17 mouse cellular contexts compared by ENCODE assay signal in the genomic region with DNA sequence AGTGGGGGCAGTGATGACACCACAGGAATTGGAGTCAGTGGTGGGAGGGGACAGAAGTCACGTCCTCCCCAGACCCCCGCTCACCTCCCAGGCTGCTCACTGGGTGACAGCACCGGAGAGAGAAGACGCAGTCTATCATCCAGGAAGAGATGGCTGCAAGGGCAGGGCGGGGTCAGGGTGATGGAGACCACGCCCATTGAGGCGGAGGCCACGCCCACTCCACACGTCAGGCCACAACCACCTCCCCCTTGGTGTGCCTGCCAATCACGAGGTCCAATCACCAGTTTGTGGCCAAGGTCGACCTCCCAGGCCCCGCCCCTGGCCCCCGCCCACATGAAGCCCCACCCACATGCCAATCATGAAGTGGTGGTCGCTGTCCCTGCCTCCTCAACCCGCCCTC. TPM values are rescaled to one million over a fixed set of nuclear protein-coding genes. Genes with fewer than 3 reads are reported as not detected.
DNase-seq lines count a peak whose midpoint lies in the region; ATAC-seq and TF ChIP-seq lines count a peak whose summit lies in the region.
"Had no signal": no experiment of that assay in that cellular context is flagged by ENCODE, and none has a peak within 500 bp of the region (broad histone marks: within the 10 kb centered on the region; RNA-seq: fewer than 3 reads in every experiment).

No protein-coding gene starts in this region.

- H3K9ac ChIP-seq in ES-Bruce4 (ENCODE audit: low read depth, poor library complexity, severe bottlenecking): peak overlapping the region; percentile 21; the same call in 1 of the 2 replicates
- H3K9ac ChIP-seq: heart, embryonic 12.5 days; limb, embryonic 12.5 days; lung, embryonic 14.5 days had no signal

- no peak for TF ChIP-seq CTCF in ES-Bruce4 (IDR thresholded peaks at IDR 0.05; ENCODE audit: low read depth, low read length)

- peak overlapping the region; percentile 77 for H3K4me3 ChIP-seq in megakaryocyte, embryonic 14.5 days (replicated peaks)
- peak overlapping the region; percentile 81 for H3K4me3 ChIP-seq in ES-Bruce4 (ENCODE audit: low read depth, low read length)
- H3K4me3 ChIP-seq: heart, embryonic 12.5 days; limb, embryonic 12.5 days; midbrain, embryonic 10.5 days had no signal

- TF ChIP-seq POLR2A in ES-Bruce4 (IDR thresholded peaks at IDR 0.05; ENCODE audit: insufficient read depth, low read length): no peak

- peak; percentile 51 for DNase-seq in cerebellum, adult 11-12 months
- DNase-seq in cerebellum, postnatal 4 days (ENCODE audit: low spot score in 2 of 2): no peak
- DNase-seq in induced T-regulatory cell, adult 2 months (ENCODE audit: low read depth): peak; percentile 25
- DNase-seq in heart, adult 11 months: no peak
- no peak for DNase-seq in heart, postnatal 10 days
- DNase-seq: adrenal gland, postnatal 25 days; gastrocnemius, postnatal 25 days had no signal

- no peak for TF ChIP-seq EP300 in ES-Bruce4 (IDR thresholded peaks at IDR 0.05; ENCODE audit: insufficient read depth, low read depth, low read length)

- peak overlapping the region; percentile 21 for H3K27ac ChIP-seq in ES-Bruce4 (ENCODE audit: insufficient read depth, low read length)
- H3K27ac ChIP-seq: kidney, postnatal 0 days; limb, embryonic 12.5 days; midbrain, embryonic 10.5 days had no signal

- intact Hi-C loops in heart, postnatal 10 days (cut with DNase I): loop anchor here (10.0 kb wide), 1 partner anchor 312 kb away; no protein-coding TSS in a partner anchor

- ATAC-seq in megakaryocyte, adult 5-6 weeks (ENCODE audit: poor library complexity, severe bottlenecking): no peak
- ATAC-seq: forebrain, embryonic 14.5 days; inflammation-experienced regulatory T-cells, adult 6 months had no signal

- H3K4me1 ChIP-seq in megakaryocyte, embryonic 14.5 days: peaks cover 7% of the 10 kb centered on the region
- no peaks in the 10 kb centered on the region for H3K4me1 ChIP-seq in ES-Bruce4 (ENCODE audit: control insufficient read depth, insufficient read depth, low read length)
- H3K4me1 ChIP-seq: heart, embryonic 12.5 days; limb, embryonic 12.5 days had no signal

- peaks cover 54% of the 10 kb centered on the region for H3K9me3 ChIP-seq in megakaryocyte, embryonic 14.5 days
- H3K9me3 ChIP-seq in ES-Bruce4 (replicated peaks; ENCODE audit: control insufficient read depth, insufficient read depth, low read length, poor library complexity, severe bottlenecking): no peaks in the 10 kb centered on the region

- H3K36me3 ChIP-seq in megakaryocyte, embryonic 14.5 days (replicated peaks; ENCODE audit: low read length): peaks cover 47% of the 10 kb centered on the region
- no peaks in the 10 kb centered on the region for H3K36me3 ChIP-seq in ES-Bruce4 (ENCODE audit: control insufficient read depth, insufficient read depth, low read length, poor library complexity, severe bottlenecking)

- H3K27me3 ChIP-seq in megakaryocyte, embryonic 14.5 days (replicated peaks): no peaks in the 10 kb centered on the region
- H3K27me3 ChIP-seq in ES-Bruce4 (ENCODE audit: control insufficient read depth, insufficient read depth, low read length, poor library complexity, severe bottlenecking): no peaks in the 10 kb centered on the region
- H3K27me3 ChIP-seq: heart, embryonic 12.5 days; limb, embryonic 12.5 days had no signal

RNA-seq across cellular contexts. Expression of gene Crlf2, which starts 6.3 kb away (rescaled TPM):
- polyA plus RNA-seq in megakaryocyte, embryonic 14.5 days (2012; ENCODE audit: insufficient read depth, low replicate concordance): 161 and 214 TPM in 2 replicates
- 25.0 and 32.9 TPM in 2 replicates for total RNA-seq in megakaryocyte, adult 5-6 weeks (2015)
- total RNA-seq in megakaryocyte, adult 5-6 weeks (2017): 38.0 and 39.9 TPM in 2 replicates
- polyA plus RNA-seq in ES-Bruce4 (2011; ENCODE audit: insufficient read depth, insufficient read length, low read depth, missing spikeins): 9.4 and 15.6 TPM in 2 replicates
- total RNA-seq in heart, postnatal 10 days (2021): 10 to 100 TPM; 15.3 to 17.7 TPM

Comparison
In these comparisons a context has a peak if more than half of its experiments do, and no peak if none do; other contexts are left out.
1. DNase-seq: peak in cerebellum, adult 11-12 months (single experiment) and induced T-regulatory cell, adult 2 months (single experiment); none in cerebellum, postnatal 4 days (0 of 2), heart, adult 11 months (single experiment) and heart, postnatal 10 days (0 of 2).